Mouse (Mus musculus) ES-Bruce4 (cell line): ENCODE measurements around the gene Smim17. TPM values are rescaled to one million over a fixed set of nuclear protein-coding genes. Genes with fewer than 3 reads are reported as not detected.
A peak's percentile ranks its signal among the peaks of the same experiment; 100 is the strongest.

ENCODE experiments used
- H3K27ac ChIP-seq: 2 replicates; pipeline ENCODE4 v1.5.1; 2012; ENCODE audit warnings: low read length, inconsistent platforms; ENCODE audit not compliant: insufficient read depth
- H3K27me3 ChIP-seq: 2 replicates; pipeline ENCODE4 v1.6.1; 2012; ENCODE audit warnings: mild to moderate bottlenecking, low read length, inconsistent platforms; ENCODE audit not compliant: control insufficient read depth, poor library complexity, insufficient read depth, severe bottlenecking
- H3K36me3 ChIP-seq: 2 replicates; pipeline ENCODE4 v1.6.1; 2012; ENCODE audit warnings: inconsistent platforms, mild to moderate bottlenecking, low read length, moderate library complexity; ENCODE audit not compliant: control insufficient read depth, poor library complexity, insufficient read depth, severe bottlenecking
- H3K4me1 ChIP-seq: one replicate; pipeline ENCODE4 v1.8.1; 2011; ENCODE audit warnings: low read length; ENCODE audit not compliant: control insufficient read depth, insufficient read depth
- H3K4me3 ChIP-seq: 2 replicates; pipeline ENCODE4 v1.5.1; 2011; ENCODE audit warnings: low read depth, mild to moderate bottlenecking, low read length
- H3K9ac ChIP-seq: 2 replicates; pipeline ENCODE4 v1.6.1; 2012; ENCODE audit warnings: low read depth, mild to moderate bottlenecking, inconsistent platforms; ENCODE audit not compliant: poor library complexity, severe bottlenecking
- H3K9me3 ChIP-seq: replicated peaks from 2 replicates; pipeline ENCODE4 v1.6.1; 2012; ENCODE audit warnings: mild to moderate bottlenecking, low read length, inconsistent platforms; ENCODE audit not compliant: control insufficient read depth, poor library complexity, insufficient read depth, severe bottlenecking
- CTCF ChIP-seq: IDR thresholded peaks from one replicate; pipeline ENCODE4 v1.8.1; 2011; ENCODE audit warnings: low read depth, low read length
- EP300 ChIP-seq: IDR thresholded peaks from 2 replicates; pipeline ENCODE4 v1.6.1; 2011; ENCODE audit warnings: low read depth, low read length; ENCODE audit not compliant: insufficient read depth
- POLR2A ChIP-seq: IDR thresholded peaks from one replicate; pipeline ENCODE4 v1.8.1; 2011; ENCODE audit warnings: low read length; ENCODE audit not compliant: insufficient read depth
- polyA plus RNA-seq: library from polyadenylated mRNA; stranded (reverse); fragments of >200 nt; gene quantifications from 2 replicates; pipeline ENCODE4 v1.2.4, GENCODE M21; 2011; ENCODE audit warnings: low read depth; ENCODE audit not compliant: missing spikeins, insufficient read depth, insufficient read length

Smim17 gene
- polyA plus RNA-seq, 1 experiment = 1.1 TPM

- no peaks in the 10 kb centered on the region for H3K36me3 ChIP-seq
- no peak for TF ChIP-seq POLR2A
- no peak for TF ChIP-seq CTCF
- no peak for TF ChIP-seq EP300
These were observed 9.5 kb upstream of the Smim17 start for GRCm38 (mm10) chr7:6388971-6389370.

GRCm38 (mm10) chr7:6389449-6389848 lies 9.1 kb upstream of the Smim17 start:
- no peaks in the 10 kb centered on the region for H3K27me3 ChIP-seq

More at GRCm38 (mm10) chr7:6388971-6389370, 9.5 kb upstream of the Smim17 start:
- Histone ChIP-seq H3K9ac (no peak overlapping the region), H3K9me3 (no peaks in the 10 kb centered on the region), H3K27ac (no peak overlapping the region), H3K27me3 (no peaks in the 10 kb centered on the region), H3K4me1 (no peaks in the 10 kb centered on the region), H3K4me3 (no peak overlapping the region)

GRCm38 (mm10) chr7:6410043-6410442 lies 11.5 kb downstream of the Smim17 start, which contains the start of gene Gm20715:
Gene Gm20715, plus strand, starts transcription at chr7:6410277.
- peak; percentile 36 for TF ChIP-seq CTCF
- TF ChIP-seq POLR2A = no peak
- TF ChIP-seq EP300 = peak; percentile 91
- Histone ChIP-seq H3K36me3 (no peaks in the 10 kb centered on the region), H3K4me1 (no peaks in the 10 kb centered on the region)

More at GRCm38 (mm10) chr7:6389449-6389848, 9.1 kb upstream of the Smim17 start:
- TF ChIP-seq EP300 = no peak
- no peak for TF ChIP-seq POLR2A
- no peak for TF ChIP-seq CTCF
- no peak overlapping the region for H3K4me3 ChIP-seq
- no peaks in the 10 kb centered on the region for H3K4me1 ChIP-seq
- H3K36me3 ChIP-seq = no peaks in the 10 kb centered on the region
- H3K27ac ChIP-seq = no peak overlapping the region
- no peaks in the 10 kb centered on the region for H3K9me3 ChIP-seq
- no peak overlapping the region for H3K9ac ChIP-seq

GRCm38 (mm10) chr7:6414626-6415441 lies 16.3 kb downstream of the Smim17 start:
- Histone ChIP-seq H3K4me1 (no peaks in the 10 kb centered on the region), H3K4me3 (peak overlapping the region; percentile 9), H3K9ac (no peak overlapping the region), H3K27me3 (no peaks in the 10 kb centered on the region), H3K36me3 (no peaks in the 10 kb centered on the region), H3K9me3 (no peaks in the 10 kb centered on the region), H3K27ac (no peak overlapping the region)
- TF ChIP-seq POLR2A = no peak
- no peak for TF ChIP-seq CTCF
- no peak for TF ChIP-seq EP300

More at GRCm38 (mm10) chr7:6410043-6410442, 11.5 kb downstream of the Smim17 start, which contains the start of gene Gm20715:
- Histone ChIP-seq H3K4me3 (no peak within 1 kb of the TSS), H3K9ac (no peak within 1 kb of the TSS), H3K27me3 (no peaks in the 10 kb centered on the region), H3K9me3 (no peaks in the 10 kb centered on the region), H3K27ac (no peak within 1 kb of the TSS)

GRCm38 (mm10) chr7:6415442-6415787 lies 16.9 kb downstream of the Smim17 start:
- no peak overlapping the region for H3K4me3 ChIP-seq
- H3K36me3 ChIP-seq = no peaks in the 10 kb centered on the region
- no peaks in the 10 kb centered on the region for H3K27me3 ChIP-seq
- no peak for TF ChIP-seq EP300
- no peak for TF ChIP-seq POLR2A
- TF ChIP-seq CTCF = no peak
- no peak overlapping the region for H3K9ac ChIP-seq
- H3K4me1 ChIP-seq = no peaks in the 10 kb centered on the region
- no peaks in the 10 kb centered on the region for H3K9me3 ChIP-seq
- no peak overlapping the region for H3K27ac ChIP-seq

- no peak overlapping the region for H3K27ac ChIP-seq
- H3K9ac ChIP-seq = no peak overlapping the region
- no peak overlapping the region for H3K4me3 ChIP-seq
- no peaks in the 10 kb centered on the region for H3K27me3 ChIP-seq
- H3K4me1 ChIP-seq = no peaks in the 10 kb centered on the region
- no peak for TF ChIP-seq POLR2A
- no peak for TF ChIP-seq EP300
- no peak for TF ChIP-seq CTCF
- H3K9me3 ChIP-seq = no peaks in the 10 kb centered on the region
- no peaks in the 10 kb centered on the region for H3K36me3 ChIP-seq
These were observed 21.4 kb downstream of the Smim17 start for GRCm38 (mm10) chr7:6419894-6420293.
